Mouse (Mus musculus): ENCODE measurements around the gene Stx11.

Gene Stx11

DNA sequence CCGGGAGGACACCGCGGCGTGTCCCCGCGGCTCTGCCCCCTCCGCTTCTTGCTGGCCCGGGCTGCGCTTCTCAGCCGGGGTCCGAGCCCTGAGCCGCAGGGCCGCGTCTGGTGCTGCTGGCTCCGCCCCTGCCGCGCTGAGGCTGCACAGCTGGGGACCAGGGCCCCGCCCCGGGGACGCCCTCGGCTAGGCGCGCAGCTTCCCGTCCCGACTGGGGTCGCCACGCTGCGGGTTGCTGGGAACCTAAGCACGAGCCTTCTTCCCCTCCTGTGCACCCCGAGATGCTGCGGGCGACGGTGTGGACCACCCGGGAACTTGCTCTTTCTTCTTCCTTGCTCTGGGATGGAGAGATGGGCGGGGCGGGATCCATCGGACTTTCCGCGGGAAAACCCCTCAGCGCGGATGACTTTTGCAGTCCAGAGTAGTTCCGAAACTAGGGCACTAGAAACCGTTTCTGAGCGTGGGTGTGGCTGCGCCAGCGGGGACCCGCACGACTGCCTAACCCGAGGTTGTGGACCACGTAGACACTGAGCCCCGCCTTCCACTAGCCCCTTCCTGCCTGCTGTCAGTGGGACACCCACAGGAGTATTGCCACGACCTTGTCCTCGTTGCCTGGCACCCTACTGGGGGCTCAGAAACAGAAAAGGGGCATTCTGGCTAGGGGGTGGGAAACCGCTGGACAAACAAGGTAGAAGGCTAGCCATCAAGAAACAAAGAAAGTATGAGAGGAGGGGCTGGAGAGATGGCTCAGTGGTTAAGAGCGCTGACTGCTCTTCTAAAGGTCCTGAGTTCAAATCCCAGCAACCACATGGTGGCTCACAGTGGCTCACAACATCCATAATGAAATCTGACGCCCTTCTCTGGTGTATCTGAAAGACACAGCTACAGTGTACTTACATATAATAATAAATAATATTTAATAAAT lies at the start of gene Stx11:
Stx11 (minus strand) TSS at position 148 of the 925 bp plus-strand sequence.
- peak; percentile 70 for DNase-seq

DNA sequence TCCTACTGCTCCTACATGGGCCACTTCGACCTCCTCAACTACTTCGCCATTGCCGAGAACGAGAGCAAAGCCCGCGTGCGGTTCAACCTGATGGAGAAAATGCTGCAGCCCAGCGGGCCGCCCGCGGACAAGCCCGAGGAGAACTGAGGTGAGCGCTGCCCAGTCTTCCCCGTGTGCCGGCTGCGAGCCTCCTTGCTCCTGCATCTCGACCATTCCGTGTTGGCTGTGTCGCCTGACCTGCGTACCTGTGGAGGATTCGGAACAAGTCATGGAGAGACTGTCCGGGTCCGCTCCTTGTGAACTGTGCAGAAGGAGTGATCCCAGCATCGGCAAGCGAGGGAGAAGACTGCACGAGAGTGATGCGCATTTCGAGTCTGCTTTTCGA lies 44.6 kb upstream of the Stx11 start:
- DNase-seq: no peak

DNA sequence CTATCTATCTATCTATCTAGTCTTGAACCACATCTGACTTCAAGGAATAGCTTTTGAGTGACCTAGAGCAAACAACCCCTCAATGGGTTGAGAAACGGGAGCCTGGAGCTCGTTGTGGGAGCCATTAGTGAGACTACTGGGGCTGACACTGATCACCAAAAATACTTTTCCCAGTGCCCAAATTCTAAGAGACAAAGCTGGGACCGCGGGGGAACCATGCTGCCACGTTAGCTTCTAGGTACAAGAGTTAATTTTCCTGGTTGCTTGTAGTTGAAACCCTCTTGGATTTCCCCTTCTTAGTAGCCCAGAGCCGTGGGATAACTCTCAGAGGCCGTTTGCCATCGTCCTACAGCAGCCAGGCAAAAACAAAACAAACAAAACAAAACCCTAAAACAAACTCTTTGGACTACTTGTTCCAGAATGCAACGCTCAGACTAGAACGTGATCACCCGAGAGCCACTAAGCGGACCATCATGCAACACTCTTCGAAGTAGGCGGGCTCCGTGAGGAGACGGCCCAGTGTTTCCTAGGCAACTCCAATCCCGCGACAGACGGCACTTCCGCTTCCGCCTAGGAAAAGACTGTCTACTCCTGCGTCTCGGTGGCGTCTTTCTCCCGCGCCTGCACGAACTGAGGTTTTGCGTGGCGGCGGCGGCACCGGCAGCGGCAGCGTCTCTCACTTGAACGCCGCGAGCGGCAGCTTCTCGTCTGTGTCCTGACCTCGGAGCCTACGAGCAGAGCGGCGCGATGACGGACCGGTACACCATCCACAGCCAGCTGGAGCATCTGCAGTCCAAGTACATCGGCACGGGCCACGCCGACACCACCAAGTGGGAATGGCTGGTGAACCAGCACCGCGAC lies 44.0 kb upstream of the Stx11 start:
- DNase-seq: peak; percentile 94

DNA sequence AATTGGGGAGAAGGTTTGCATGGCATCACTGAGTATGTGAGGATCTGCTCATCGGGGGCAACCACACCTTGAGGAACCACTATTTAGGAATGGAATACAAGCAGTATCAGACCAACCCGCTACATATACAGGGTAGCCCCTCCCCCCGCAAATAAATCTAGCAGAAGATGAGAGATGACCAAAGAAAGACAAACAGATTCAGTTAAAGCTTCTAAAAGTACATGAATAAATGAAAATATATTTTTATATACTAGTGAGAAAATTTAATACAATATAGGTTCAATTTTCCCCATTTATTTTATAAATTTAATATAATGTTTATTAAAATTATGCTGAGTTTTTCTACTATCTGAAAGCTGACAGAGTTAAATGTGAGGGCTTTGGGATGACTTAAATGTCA lies 40.9 kb upstream of the Stx11 start, which contains the start of gene Sf3b5:
Sf3b5 (plus strand) TSS at position 301 of the 400 bp plus-strand sequence.
- no peak for DNase-seq

DNA sequence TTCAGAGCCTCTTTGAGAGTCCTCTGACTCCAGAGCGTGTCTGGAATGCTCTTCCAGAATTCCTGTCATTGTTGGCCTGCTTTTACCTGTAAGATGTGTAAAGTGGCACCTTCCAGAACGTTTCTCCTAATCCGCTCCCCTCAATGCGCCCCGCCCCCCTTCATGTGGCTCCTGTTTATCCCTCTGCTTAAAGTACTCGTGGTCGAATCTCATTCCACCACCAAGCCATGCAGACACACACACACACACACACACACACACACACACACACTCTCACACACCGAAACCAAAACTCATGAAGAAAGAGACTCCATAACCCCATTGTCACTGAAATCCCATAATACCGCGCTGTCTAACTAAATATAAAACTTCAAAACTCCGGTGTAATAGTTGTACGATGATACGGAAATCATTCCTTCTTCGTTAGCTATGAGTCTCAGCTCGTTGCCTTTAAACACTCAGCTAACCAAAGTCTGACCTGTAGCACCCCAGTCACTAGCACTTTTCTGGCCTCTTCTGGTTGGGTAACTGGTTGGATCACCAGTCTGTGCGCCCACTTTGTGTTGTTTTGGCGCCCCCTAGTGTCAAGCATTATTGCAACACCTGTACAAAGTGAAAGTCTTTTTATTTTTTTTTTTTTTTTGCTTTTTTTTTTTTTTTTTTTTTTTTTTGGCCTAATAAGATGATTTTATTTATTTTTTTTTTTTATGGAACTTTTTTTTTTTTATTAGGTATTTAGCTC lies 32.8 kb upstream of the Stx11 start:
- peak; percentile 94 for DNase-seq

DNA sequence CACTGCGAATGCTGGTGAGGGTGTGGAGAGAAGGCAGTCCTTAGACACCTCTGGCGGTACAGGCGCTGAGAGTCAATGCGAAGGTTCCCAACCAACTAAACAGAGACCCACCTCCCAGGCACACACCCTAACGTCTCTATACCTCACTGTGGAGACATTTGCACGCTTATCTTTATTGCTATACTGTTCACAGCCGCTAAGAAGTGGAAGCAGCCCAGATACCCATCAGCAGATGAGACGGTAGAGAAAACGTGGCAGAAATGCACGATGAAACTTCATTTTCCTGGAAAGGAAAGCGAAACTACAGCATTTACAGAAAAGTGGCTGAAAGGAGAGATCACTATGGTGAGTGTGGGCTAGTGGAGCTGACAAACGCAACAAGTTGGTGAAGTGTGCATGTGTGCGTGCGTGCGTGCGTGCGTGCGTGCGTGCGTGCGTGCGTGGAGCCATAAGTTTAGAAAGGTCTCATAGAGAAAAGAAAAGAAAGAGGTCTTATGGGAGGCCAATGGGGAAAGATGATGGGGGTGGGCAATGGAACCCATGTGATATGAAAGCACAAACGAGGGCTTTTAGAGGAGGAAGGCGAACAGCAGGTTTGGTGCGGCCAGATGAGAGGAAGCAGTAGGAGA lies 29.4 kb upstream of the Stx11 start:
- DNase-seq: no peak

DNA sequence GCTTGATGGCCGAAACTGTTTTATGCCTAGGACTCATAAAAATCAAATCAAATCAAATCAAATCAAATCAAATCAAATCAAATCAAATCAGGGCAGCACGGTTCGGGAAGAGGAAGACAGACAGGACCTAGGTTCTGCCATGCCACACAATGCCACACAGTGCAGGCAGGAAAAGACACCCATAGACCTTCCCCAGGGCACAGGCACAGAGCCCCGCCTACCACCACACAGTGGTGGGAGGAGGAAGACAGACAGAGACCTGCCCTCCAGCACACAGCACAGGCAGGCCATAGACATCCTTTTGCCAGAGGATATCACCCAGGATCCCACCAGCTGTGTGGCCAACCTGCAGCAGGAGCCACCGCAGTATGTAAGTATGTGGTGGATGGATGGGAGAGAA lies 27.9 kb upstream of the Stx11 start:
- DNase-seq: no peak

DNA sequence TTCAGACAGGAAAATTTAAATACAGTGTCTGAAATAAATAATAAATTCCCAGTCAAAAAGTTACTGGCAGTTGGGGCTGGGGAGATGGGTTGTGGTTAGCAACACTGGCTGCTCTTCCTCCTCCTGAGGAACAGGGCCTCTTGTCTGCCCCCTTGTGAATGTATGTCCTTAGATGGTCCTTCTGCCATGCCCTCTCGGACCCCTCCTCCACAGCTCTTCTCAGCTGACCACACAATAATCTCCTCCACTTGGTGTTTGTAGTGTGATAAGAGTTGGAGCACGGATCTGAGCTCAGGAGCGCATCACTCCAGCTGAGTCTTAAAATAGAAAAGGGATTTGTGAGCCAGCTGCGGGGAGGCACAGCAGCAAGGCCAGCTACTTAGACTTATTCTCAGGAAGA lies 22.8 kb upstream of the Stx11 start:
- no peak for DNase-seq

DNA sequence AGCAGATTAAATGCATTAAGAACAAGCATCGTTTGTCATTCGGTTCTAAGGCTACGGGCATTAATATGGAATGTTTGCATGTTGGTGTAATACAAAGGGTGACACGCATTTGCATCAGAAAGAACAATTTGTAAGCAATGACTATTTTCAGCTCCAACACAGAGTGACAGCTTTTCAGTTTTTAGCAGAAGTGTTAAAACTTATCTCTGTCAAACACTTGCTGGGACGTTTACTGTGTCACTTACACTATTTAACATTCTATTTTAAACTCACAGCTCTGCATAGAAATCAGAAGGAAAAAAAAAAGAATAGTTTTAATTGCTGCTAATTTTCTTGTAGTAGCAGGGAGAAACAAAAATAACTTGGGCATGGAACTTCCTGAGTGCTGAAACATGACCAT lies 22.4 kb upstream of the Stx11 start:
- DNase-seq: no peak

DNA sequence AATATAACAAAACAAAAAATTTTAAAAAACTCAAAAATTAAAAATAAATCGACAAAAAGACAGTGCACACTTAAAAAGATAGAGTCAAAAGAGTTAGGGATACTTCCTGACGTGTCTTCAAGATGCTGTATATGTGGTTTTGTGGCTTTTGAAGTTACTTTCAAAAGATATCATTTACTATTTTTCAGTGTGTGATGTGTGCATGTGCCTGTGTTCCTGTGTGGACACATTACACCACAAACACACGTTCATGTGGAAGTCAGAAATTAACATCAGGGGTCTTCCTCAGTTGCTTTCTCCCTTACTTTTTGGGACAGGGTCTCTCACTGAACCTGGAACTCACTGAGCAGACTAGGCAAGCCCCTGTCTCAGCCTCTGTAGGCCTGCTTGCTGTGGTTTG lies 20.9 kb upstream of the Stx11 start:
- no peak for DNase-seq

DNA sequence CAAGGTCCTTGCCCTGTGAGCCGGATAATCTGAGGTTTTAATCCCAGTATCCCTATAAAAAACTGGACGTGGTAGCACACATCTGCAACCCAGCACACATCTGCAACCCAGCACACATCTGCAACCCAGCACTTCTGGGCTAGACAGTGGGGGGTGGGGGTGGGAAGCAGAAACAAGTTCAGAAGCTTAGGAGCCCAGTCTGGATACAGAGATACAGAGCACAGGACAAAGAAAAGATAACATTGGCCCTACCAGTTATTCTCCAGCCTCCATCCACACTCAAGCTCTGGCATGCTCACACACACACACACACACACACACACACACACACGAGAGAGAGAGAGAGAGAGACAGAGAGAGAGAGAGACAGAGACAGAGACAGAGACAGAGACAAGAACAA lies 19.4 kb upstream of the Stx11 start:
- no peak for DNase-seq

DNA sequence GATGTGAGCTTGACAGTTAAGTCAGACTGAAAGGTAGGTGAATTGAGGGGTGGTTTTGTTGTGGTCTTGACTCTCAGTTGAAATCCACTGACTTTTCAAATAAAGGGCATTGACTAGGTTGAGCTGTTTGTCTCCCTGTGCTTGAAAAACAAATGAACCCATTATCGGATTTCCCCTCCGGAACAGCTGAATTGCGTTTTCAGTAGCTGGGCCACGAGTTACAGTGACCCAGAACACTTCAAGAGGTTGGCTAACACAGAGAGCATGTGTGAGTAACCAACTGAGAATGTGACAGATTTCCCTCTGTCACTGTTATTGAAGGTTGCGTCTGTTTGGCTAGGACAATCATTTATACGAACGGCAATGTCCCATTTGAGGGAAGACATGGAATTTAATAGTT lies 17.0 kb upstream of the Stx11 start:
- no peak for DNase-seq

DNA sequence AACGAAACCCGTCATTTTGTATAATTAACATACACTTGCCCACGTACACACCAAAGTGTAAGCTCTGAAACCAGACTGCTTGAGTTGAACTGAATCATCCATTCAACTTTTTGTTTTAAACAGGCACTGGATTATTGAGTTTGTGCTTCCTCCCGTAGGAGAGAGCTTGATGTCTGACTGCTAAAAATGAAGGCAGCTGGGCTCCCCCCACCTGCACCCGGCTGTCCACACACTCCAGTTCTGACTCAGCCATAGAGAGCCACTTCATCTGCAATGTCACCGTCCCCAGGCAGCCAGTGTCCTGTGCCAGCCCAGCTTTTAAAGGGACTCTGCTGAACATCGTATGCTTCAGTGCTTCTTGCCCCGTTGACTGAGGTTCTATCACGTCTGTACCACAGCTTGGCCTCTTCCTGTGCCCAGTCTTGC lies 13.7 kb upstream of the Stx11 start:
- DNase-seq: peak; percentile 22

DNA sequence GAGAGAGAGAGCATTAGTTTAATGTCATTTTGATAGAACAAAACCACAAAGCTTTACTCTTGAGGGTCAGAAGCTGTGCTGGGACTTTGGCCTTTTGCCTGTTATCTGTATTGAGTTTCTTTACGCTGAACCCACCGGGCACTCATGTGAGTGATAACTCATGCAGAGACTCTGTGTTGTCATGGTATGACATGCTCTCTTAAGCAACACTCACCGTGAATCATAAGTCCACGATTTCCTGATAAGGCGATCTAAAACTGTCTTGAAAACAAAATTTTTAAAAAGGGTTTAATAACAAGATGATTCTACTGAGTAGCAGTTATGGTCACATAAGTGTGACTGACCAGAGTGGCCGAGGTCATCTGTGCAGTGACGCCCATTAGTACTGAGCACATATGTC lies 12.5 kb upstream of the Stx11 start:
- no peak for DNase-seq

DNA sequence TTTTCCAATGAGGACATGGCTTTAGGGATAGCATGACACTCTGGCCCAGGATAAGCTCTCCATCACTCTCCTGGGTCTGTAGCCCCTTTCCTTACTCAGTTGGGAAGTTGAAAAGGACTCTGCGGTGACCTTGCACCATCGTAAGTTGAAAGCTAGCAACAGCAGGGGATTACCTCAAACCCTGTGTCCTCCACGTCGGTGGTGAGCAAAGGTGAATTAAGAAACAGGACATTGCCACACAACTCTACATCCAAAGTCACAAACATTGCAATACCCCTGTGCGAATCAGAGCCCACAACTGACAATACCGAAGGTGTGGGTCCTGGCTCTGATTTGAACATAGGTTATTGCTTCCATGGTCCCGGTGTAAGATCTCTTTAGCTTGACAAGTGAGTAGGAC lies 11.9 kb upstream of the Stx11 start:
- no peak for DNase-seq

DNA sequence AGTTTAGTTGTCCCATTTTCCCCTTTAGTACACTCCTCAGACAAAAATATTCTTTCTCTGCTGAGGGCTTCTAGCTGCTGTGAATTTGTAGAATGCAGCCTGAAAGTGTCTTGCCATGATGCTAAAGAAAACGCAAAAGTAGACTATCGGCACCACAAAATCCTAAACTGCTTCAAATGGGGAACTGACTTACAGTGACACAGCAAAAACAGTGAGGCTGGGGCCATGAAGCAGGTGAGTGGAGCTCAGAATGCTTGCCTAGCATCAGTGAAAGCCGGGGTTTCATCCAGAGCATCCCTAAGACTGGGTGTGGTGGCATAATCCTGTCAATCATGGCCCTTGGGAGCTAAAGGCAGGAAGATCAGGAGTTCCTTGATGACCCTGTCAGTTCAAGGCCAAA lies 11.4 kb upstream of the Stx11 start:
- no peak for DNase-seq

DNA sequence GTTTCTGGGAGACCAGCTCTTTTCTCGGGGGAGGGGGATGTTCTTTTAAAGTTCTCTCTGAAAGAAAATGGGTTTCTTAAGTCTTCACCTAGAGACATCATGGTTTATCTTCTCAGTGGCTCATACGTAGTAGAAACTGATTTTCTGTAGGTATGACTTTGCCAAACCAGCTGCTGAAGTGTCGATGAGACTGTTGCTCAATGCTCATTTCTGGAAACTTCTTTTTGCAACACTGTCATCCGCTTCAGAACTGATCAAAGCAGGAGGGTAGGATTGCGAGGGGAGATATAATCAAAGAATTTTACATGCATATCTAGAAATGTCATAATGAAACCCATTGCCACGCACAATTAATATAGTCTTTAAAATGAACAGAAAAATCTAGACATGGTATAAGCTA lies 10.5 kb upstream of the Stx11 start:
- DNase-seq: no peak

DNA sequence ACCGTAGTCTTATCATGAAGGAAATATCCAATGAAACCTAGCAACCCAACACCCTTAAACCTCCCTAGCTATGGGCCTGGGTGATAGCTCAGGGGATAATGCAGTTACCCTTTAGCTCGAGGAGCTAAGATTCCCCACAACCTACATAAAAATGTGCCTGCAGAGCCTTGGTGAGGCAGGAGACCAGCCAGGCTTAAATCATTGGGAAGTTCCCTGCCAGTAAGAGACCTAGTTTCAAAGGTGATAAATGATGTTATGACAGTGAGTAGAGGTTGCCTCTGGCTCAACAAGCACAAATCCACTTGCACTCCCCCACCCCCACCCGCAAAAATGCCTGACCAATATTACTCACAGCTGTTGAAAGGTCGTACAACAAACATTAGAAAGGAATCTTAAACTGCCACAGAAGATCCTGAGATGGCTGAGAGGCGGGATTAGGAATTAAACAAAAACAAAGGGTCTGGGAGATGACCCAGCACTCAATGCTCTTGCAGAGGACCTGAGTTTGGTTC lies 1.6 kb upstream of the Stx11 start:
- DNase-seq: no peak

DNA sequence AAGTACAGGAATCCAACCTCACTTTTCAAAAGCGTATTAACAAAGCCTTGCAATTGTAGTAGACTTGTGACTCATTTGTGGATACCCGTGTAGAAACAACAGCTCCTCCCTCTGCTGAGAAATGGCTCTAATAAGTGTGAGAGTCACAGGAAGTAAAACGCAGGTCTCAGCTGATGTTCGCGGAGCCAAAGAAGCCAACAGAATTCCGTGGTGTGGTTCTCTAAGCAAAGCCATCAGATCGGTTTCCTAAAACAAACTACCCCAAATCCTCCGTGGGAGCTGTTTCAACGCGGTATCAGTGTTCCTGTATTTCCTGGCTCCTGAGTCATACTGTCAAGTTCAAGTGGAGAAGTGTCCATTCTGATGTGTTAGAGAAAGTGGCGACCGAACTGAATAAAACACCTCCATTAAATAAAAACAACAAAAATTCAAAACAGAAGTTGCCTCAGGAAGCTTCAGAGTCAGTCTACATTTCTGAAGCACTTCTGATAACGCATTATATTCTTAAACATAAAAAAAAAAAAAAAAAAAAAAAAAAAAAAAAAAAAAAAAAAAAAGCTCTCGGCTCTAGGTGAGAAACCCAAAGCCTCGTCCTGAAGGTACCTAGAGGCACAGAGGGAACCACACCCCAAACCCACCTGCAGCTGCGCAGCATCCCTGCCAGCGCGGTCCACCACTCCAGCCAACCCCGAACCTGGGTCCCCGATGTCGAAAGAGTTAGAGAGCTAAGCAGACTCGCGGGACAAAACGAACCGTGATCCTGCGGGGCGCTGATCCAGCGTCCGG lies 543 bp downstream of the Stx11 start:
- no peak for DNase-seq

DNA sequence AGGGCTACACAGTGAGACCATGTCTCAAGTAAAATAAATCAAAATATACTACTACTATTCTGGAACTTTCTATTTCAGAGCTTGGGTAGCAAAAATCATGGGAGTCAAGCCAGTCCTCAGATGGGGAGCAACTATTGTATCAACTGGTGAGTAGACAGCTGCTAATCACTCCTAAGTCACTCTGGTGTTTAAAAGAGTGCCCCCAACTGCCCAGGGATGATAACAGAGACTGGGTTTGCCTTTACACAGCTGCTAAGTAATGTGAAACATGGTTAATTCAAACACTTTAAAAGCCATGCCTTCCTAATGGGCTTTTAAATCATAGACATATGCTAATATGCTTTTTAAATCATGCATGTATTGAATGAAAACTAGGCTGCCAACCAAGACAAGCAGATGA lies 1.9 kb downstream of the Stx11 start:
- no peak for DNase-seq

DNA sequence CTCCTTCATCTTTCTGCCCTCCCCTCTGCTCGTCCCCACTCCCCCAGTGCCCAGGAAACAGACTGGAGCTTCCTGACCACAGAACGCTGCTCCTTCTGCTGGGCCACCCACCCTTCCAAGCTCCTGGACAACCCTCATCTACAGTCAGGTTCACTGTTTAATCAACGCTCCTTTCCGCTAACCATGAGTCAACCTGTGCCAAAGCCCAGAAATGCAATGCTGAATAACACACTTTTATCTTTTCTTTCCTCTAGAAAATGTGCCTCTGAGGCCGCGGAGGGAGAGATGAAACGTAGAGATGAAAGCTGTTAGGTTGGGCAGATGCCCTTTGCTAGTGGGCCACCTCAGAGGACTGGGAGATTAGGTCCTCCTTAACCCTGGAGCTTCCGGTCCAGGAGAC lies 2.6 kb downstream of the Stx11 start:
- DNase-seq: no peak

DNA sequence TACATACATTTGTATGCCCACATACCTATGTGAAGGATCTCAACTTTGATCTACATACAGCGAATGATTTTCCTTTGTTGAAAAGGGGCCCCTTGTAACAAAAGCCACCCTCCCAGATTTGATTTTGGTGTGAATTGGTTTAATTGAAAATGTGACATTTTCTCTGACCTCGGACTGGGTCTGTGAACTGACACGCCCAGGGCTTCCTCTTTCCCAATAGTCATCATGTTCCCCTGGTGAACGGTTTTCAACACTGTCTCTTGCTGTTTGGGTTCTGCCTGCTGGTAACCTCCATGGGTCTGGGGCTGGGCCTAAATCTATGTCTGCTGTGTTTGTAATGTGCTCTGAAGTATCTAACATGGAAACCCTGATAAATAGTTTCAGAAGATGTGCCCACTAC lies 6.8 kb downstream of the Stx11 start:
- no peak for DNase-seq

All from lung, postnatal 14 days (tissue).